Mouse (Mus musculus) spleen, adult 18-20 months (tissue): ENCODE measurements around the gene Slc6a19.

Experiments used
- DNase-seq, 2 experiments: peaks; one replicate each; pipeline ENCODE4 v3.0.0; 2022; ENCODE audit warnings: mixed read lengths in 2 of 2

The Slc6a19 gene

DNA sequence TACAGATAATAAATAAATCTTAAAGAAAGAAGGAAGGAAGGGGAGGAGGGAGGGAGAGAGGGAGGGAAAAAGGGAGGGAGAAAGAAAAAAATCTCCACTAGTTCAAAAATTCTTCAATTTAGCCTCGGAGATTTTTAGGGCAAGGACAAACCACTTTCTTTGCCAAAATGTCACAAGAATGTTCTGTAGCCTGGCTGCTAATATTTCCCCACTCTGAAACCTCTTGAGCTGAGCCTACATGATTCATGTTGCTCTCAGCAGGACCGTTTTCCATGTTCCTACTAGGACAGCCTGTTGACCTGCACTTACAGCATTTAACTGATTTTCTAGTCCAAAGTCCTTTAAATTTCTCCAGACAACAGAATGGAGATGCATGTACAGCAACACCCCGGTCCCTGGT, 49.7 kb downstream of the Slc6a19 start:
- no peak for DNase-seq

DNA sequence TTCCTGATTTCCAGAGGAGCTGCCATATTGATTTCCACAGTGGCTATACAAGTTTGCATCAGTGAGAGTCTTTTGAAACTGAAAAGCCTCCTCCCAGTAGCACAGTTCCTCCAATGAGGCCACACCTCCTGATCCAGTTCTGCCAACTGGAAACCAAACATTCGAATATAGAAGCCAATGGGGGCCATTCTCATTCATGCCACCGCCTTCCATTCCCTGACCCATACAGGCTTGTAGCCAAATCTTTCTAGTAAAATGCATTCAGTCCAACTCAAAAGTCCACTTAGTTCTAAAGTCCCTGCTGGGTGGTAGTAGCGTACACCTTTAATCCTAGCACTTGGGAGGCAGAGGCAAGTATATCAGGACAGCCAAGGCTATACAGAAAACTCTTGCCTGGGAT, 51.4 kb downstream of the Slc6a19 start:
- DNase-seq: no peak

DNA sequence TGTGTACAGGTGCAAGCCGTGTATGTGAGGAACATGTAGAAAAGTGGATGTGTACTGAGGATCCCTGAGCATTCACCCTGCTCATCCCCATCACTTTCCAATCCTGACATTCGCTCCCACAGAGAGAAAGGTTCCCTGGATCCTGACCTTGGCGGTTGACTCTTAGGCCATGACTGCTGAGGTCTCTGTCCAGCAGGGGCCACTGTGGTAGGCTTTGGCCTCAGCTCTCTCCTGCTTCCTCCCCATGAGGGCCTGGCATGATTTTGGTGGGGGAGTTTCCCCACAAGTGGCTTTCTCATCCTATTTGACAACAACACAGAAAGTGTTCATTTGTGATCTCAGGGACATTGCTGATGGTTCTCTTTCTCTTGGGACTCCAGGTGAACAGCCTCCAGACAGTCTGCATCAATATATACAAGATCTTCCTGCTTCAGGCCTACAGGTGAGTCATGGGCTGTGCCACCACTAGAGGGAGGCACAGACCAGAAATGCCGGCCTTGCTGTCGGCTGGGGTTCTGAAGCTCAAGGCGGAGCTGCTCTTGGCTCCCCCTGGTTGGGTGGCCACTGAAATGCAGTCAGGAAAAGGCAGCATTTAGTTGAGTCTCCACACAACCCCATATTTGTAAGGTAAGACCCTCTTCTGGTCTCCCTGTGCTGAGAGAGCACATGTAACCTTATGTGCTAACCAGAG, 58.1 kb downstream of the Slc6a19 start:
- DNase-seq: peak; percentile 19 to 48

DNA sequence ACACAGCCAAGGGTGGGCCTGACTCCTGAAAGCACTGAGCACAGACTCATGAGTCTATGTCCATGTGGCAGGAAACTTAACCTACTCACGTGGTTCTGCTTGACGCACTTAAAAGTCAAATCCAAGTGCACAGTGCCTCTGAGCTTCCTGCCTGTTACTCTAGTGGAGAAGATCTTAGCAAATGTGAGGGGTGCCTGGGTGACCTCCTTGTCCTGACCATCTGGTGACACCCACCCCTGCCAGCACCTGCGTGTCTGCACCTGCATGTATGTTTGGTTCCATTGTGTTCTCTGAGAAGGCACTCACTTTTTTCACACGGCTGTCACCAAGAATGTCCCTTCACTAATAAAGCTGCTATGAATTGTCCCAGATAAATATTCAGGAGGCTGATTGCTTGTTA, 63.4 kb downstream of the Slc6a19 start:
- no peak for DNase-seq

DNA sequence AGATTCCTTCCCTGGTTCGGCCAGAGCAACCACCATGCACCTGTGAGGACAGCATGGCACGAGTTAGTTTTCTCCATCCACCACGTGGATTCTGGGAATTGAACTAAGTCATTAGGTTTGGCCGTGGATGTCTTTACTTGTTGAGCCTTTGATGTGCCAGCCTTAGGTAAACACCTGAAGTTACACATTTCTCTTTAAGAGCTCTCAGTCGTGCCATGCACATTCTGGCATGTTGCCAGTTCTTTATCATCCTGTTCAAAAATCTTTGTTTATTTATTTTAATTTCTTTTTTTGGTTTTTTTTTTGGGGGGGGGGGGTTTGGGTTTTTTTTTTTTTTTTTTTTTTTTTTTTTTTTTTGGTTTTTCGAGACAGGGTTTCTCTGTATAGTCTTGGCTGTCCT, 66.8 kb downstream of the Slc6a19 start:
- DNase-seq: no peak

DNA sequence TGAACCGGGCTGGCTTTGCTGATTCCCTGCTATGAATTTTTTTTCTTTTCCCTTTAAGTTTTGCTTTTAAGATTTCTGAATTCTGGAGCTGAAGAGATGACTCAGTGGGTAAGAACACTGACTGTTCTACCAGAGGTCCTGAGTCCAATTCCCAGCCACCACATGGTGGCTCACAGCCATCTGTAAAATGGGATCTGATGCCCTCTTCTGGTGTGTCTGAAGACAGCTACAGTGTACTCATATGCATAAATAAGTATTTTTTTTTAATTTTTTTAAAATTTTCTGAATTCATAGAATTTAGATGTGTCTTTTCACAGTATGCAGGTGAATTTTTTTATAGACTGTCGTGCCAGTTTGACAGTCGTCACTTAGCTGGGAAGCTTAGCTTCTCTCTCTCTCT, 72.8 kb downstream of the Slc6a19 start:
- no peak for DNase-seq
